Mouse (Mus musculus): ENCODE measurements at regions not wholly inside any gene's neighbourhood (a gene's known extent, or its start where the extent isn't known, plus 50 kb on each side); places are given as distances from the start of the nearest gene placed in this dataset.

DNA sequence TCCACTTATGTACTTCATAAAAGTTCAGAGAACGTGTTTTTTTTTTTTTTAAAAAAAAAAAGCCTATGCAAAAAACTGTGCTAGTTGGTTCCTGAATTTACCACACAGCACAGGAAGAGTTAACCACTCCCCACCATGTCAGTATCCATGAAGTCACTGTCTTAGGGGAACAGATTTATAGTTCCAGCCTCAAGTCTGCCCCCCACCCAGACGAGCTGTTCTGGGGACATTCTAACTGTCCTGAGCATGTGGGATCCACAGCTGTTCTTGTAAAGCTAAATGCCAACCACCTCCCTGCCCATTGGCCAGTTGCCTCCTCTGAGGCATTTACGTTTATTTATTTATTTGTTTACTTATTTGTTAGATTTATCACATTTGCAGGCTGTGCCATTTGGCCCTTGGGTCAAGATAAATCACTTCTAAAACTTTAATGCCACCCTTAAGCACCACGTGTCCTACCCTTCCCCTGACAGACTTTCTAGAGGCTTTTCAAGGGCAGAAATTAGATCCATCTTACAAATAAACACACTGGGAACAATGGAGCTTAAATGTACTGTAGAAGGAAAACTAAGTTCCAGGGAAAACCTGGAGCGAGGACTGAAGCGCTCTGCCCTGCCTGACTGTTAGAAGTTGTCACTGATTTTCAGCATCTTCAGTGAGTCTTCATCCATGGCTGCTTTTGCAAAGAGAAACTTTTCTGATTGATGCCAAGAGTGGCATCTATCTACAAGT is 343.7 kb upstream of the Nfe2l3 start:
- ATAC-seq (ENCODE audit: low FRiP score) = no peak
- WGBS = 59% methylated on average over 6 of the region's 6 CpGs
- peaks cover 5% of the 10 kb centered on the region for H3K4me1 ChIP-seq (replicated peaks)
- H3K4me2 ChIP-seq = no peak overlapping the region
- H3K36me3 ChIP-seq = no peaks in the 10 kb centered on the region
- H3K9me3 ChIP-seq = no peaks in the 10 kb centered on the region
- no peak overlapping the region for H3K9ac ChIP-seq
- no peak overlapping the region for H3K27ac ChIP-seq
- no peaks in the 10 kb centered on the region for H3K27me3 ChIP-seq
- no peak overlapping the region for H3K4me3 ChIP-seq

DNA sequence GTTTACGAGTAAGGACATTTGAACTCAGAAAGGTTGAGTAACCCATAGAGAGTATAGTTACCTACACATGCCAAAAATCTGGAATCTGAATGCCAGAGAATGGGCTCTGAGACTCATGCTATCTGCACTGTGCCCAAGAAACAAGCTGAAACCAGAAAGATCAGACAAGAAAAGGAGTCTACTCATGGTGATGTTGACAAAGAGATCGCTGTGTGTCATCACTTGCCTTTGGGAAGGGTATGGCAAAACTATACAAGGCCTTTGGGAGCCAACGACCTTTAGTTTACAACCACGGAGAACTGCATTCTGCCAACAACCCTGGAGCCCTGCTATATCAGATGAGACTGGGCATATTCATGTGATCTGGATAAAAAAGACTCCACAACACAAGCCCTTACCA is 339.3 kb upstream of the Nfe2l3 start:
- no peak overlapping the region for H3K27ac ChIP-seq
- no peak overlapping the region for H3K4me3 ChIP-seq
- H3K4me2 ChIP-seq = no peak overlapping the region
- no peaks in the 10 kb centered on the region for H3K9me3 ChIP-seq
- WGBS = 93% methylated on average over 4 of the region's 4 CpGs
- H3K9ac ChIP-seq = no peak overlapping the region
- H3K4me1 ChIP-seq (replicated peaks) = 0 out of 2 replicates have a peak, but pooled peaks cover 3% of the 10 kb centered on the region
- no peaks in the 10 kb centered on the region for H3K36me3 ChIP-seq
- no peaks in the 10 kb centered on the region for H3K27me3 ChIP-seq
- no peak for ATAC-seq (ENCODE audit: low FRiP score)

DNA sequence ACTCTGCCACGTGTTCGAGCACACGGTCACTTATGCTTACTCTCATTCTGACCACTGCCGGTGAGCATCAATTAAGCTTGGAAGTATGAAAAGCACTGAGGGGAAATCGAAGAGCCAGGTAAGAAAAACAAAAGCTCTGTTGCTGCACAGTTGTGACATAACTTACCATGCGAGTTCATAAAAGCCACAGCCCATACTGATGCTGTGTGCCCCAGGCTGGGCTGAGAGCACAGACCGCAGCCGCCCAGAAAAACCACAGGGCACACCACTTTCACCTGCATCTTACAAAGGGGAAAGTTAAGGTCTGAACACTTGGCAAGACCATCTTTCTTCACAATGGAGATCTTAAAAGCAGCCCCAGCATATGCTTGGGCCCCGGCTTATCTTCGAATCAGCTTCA is 338.2 kb upstream of the Nfe2l3 start:
- ATAC-seq (ENCODE audit: low FRiP score) = no peak
- WGBS = 83% methylated on average over 10 of the region's 10 CpGs
- H3K27me3 ChIP-seq = no peaks in the 10 kb centered on the region
- no peak overlapping the region for H3K4me3 ChIP-seq
- no peaks in the 10 kb centered on the region for H3K36me3 ChIP-seq
- 0 out of 2 replicates have a peak, but pooled peaks cover 3% of the 10 kb centered on the region for H3K4me1 ChIP-seq (replicated peaks)
- no peaks in the 10 kb centered on the region for H3K9me3 ChIP-seq
- no peak overlapping the region for H3K9ac ChIP-seq
- no peak overlapping the region for H3K27ac ChIP-seq
- no peak overlapping the region for H3K4me2 ChIP-seq

DNA sequence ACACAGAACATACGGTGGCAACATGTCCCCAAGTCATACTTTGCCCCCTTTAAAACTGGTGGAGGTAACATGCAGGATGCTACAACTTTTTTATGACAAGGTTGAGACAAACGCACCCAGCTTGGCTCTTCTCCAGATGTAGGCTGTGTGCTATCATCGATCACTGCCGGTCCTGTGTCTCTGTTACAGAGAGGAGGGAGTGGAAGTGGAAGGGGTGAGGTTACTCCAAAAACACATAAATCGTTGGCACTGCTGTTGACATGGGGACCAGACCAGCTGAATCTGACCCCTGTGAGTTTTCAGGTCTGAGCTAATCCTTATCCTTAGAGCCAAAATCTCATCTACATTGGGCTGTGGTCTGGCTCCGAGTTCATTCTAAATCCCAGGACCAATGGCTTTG is 335.0 kb upstream of the Nfe2l3 start:
- no peak for ATAC-seq (ENCODE audit: low FRiP score)
- H3K27ac ChIP-seq = no peak overlapping the region
- no peaks in the 10 kb centered on the region for H3K9me3 ChIP-seq
- H3K36me3 ChIP-seq = no peaks in the 10 kb centered on the region
- H3K4me2 ChIP-seq = no peak overlapping the region
- 88% methylated on average over 6 of the region's 6 CpGs for WGBS
- no peak overlapping the region for H3K9ac ChIP-seq
- 0 out of 2 replicates have a peak, but pooled peaks cover 3% of the 10 kb centered on the region for H3K4me1 ChIP-seq (replicated peaks)
- H3K27me3 ChIP-seq = no peaks in the 10 kb centered on the region
- no peak overlapping the region for H3K4me3 ChIP-seq

DNA sequence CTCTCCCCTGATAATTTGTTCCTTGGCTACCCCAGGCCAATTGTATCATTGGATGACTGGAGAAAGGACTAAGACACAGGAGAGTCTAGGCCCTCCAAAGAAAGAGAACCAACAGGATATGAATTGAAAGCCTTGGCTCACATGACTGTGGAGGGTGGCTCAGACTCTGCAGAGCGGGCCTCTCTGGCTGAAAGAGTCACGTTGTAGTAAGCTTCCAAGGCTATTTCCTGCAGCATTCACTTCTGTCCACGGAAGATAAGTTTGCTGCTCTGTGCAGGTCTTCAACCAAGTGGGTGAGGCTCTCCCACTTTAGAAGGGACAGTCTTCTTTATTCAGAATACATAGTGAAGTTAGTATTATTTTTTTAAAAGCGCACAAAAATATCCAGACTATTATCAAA is 332.1 kb upstream of the Nfe2l3 start:
- no peak for ATAC-seq (ENCODE audit: low FRiP score)
- WGBS = 81% methylated on average over 4 of the region's 4 CpGs
- Histone ChIP-seq H3K9ac (no peak overlapping the region), H3K27me3 (no peaks in the 10 kb centered on the region), H3K4me2 (no peak overlapping the region), H3K9me3 (no peaks in the 10 kb centered on the region), H3K4me1 (replicated peaks) (no peaks in the 10 kb centered on the region), H3K4me3 (no peak overlapping the region), H3K36me3 (no peaks in the 10 kb centered on the region), H3K27ac (no peak overlapping the region)

DNA sequence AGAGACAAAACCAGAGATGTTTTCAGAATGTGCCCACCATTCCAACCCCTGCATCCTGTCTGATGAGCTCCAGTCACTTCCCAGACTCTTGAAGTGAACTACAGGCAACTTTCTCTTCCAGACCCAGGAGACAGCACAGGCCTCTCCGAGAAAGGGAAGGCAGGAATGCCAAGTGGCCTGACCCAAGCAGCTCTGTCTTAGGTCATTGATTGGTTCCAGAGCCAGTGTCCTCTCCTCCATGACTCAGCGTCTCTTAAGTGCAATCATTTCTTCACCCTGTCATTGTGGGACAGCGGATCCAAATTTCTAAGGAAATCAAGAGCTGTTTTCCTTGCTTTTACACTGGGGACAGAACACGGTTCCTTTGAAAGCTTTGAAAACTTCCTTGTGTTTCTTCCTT is 329.2 kb upstream of the Nfe2l3 start:
- Histone ChIP-seq H3K27ac (no peak overlapping the region), H3K4me1 (replicated peaks) (no peaks in the 10 kb centered on the region), H3K27me3 (no peaks in the 10 kb centered on the region), H3K9me3 (no peaks in the 10 kb centered on the region), H3K4me3 (no peak overlapping the region), H3K4me2 (no peak overlapping the region), H3K36me3 (no peaks in the 10 kb centered on the region), H3K9ac (no peak overlapping the region)
- no peak for ATAC-seq (ENCODE audit: low FRiP score)
- 80% methylated on average over 4 of the region's 4 CpGs for WGBS

DNA sequence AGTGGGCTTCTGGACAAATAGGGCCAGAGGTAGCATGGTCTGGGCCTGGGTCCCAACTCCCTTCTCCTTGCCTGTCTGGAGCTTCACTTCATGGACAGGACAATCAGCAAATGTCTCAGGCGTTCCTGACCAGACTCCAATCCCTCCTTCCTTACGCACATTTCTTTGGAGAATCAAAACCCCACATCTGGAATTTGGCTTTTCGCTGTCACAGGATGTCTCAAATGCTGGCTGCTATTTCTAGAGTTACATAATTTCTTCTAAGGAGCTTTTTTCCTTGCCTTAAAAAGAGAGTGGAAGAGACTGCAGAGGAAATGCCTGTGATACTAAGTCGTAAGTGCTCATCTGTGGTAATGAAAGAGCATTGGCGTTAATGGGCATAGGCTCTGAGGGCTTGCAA is 328.1 kb upstream of the Nfe2l3 start:
- H3K4me1 ChIP-seq (replicated peaks) = no peaks in the 10 kb centered on the region
- H3K27ac ChIP-seq = no peak overlapping the region
- H3K4me2 ChIP-seq = no peak overlapping the region
- H3K4me3 ChIP-seq = no peak overlapping the region
- 79% methylated on average over 5 of the region's 5 CpGs for WGBS
- no peak overlapping the region for H3K9ac ChIP-seq
- no peaks in the 10 kb centered on the region for H3K36me3 ChIP-seq
- no peak for ATAC-seq (ENCODE audit: low FRiP score)
- H3K27me3 ChIP-seq = no peaks in the 10 kb centered on the region
- no peaks in the 10 kb centered on the region for H3K9me3 ChIP-seq

DNA sequence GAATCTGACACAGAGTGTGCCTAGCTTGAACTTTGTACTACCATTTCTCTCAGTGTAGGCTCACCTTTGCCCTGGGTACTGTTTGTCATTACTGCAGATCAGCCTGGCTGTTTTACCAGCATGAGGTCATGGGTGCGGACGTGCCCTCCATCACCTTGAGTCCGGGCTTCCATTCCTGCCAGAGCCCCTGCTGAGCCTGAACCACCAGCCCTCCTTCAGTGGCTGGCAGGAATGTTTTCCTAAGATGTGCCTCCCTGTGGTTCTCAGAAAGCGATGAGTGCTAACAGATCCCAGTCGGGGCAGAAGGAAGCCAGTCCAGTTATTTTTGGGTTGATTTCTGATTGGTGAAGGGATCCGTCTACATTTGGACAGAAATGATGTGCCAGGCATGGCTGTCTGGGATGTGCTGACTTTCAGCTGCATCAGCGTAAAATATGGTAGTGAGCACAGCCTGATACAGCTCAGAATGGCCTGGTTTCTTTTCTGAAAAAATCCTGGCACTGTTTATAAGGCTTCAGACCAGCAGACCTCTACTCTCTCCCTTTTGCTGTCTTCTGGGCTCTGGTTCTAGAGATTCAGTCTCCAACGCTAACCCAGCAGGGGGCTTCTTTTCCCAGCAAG is 324.0 kb upstream of the Nfe2l3 start:
- no peak overlapping the region for H3K4me3 ChIP-seq
- no peaks in the 10 kb centered on the region for H3K27me3 ChIP-seq
- no peak overlapping the region for H3K9ac ChIP-seq
- no peak overlapping the region for H3K27ac ChIP-seq
- 42% methylated on average over 8 of the region's 8 CpGs for WGBS
- no peaks in the 10 kb centered on the region for H3K36me3 ChIP-seq
- no peak overlapping the region for H3K4me2 ChIP-seq
- no peak for ATAC-seq (ENCODE audit: low FRiP score)
- H3K9me3 ChIP-seq = peaks cover 5% of the 10 kb centered on the region; the same call in 1 of the 2 replicates
- no peaks in the 10 kb centered on the region for H3K4me1 ChIP-seq (replicated peaks)

DNA sequence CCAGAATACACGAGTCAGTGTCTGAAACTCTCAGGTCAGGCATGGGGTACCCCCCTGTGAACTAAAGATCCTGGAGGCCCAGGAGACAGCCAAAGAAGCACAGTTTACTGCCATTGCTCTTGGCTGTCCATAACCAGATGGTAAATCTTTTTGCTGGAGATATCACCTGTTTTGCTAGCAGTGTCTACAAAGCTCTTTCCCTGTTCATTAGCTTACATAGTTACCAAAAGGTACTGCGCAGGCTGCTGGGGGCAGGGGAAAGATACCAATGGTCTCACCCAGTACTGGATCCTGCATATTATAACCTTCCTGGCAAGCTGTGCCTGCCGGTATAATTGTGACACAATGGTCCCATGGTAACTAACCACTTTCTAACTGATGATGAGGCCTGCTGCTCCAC is 321.9 kb upstream of the Nfe2l3 start:
- Histone ChIP-seq H3K27ac (no peak overlapping the region), H3K4me2 (no peak overlapping the region), H3K27me3 (no peaks in the 10 kb centered on the region), H3K4me1 (replicated peaks) (no peaks in the 10 kb centered on the region), H3K9me3 (peaks cover 5% of the 10 kb centered on the region; the same call in 1 of the 2 replicates), H3K9ac (no peak overlapping the region), H3K4me3 (no peak overlapping the region), H3K36me3 (no peaks in the 10 kb centered on the region)
- 89% methylated on average over 3 of the region's 3 CpGs for WGBS
- no peak for ATAC-seq (ENCODE audit: low FRiP score)

DNA sequence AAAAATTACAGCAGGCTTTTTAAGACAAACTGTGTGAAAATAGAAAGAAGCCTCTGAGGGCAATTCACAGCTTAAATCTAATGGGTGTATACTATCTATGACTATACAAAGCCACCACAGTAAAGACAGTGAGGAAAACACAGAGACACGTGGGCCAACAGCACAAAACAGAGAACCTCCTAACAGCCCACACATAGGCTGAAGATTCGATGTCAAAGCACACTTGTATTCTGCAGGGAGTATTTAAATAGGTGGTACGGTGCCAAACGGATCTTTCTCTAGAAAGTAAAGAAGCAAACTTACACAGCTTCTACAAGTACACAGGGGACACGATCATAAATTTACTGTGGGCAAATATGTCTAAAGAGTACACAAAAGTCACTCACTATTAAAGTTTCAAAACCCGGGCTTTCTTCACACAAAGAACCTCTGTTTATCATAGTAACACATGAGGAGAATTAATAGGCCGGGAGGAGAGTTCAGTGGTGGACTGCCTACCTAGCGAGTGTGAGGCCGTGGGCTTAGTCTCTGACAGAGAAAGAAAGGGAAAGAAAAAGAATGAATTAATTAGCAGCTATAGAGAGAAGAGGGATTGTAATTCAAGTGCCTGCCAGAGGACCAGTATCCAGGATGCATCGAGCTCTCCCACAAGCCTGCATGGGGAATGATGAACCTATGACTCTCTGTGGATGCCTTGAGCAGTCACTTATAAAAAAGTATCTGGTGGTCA is 317.7 kb upstream of the Nfe2l3 start:
- peak; percentile 73 for ATAC-seq (ENCODE audit: low FRiP score)
- Histone ChIP-seq H3K9ac (no peak overlapping the region), H3K4me3 (no peak overlapping the region), H3K4me1 (replicated peaks) (no peaks in the 10 kb centered on the region), H3K27ac (no peak overlapping the region), H3K9me3 (peaks cover 5% of the 10 kb centered on the region; the same call in 1 of the 2 replicates), H3K27me3 (no peaks in the 10 kb centered on the region), H3K36me3 (no peaks in the 10 kb centered on the region), H3K4me2 (no peak overlapping the region)
- 40% methylated on average over 10 of the region's 10 CpGs for WGBS

DNA sequence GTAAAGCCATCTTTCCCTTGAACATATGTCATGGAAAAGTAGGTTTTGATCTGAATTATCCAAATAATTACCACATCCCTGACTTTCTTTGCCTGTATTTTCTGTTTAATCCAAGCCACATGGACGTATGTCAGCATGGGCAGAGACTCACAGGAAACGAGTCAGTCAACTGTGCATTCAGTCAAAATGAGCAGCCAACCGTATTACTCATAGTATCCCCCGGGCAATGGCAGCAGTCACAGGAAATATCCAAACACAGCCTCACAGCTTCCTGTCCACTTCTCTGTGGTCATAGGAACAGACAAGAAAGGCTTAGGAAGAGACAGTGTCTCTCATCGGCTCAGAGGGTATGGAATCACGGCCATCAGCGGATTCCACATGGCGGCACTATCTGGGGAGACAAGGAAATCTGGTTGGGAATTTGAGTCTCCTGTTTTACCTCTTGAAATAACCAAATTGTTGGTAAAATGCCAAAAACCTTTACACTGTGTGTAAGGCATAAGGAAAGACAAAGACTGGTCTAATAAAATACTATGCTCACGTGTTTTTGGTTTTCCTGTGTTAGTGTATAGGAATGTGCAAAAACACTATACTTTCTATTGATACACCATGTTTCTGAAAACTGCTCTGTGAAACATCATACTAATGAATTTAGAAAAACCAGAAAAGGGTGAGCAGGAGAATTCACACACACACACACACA is 313.5 kb upstream of the Nfe2l3 start:
- Histone ChIP-seq H3K27me3 (no peaks in the 10 kb centered on the region), H3K27ac (no peak overlapping the region), H3K9ac (no peak overlapping the region), H3K4me3 (no peak overlapping the region), H3K4me2 (no peak overlapping the region), H3K36me3 (no peaks in the 10 kb centered on the region), H3K9me3 (no peaks in the 10 kb centered on the region), H3K4me1 (replicated peaks) (no peaks in the 10 kb centered on the region)
- no peak for ATAC-seq (ENCODE audit: low FRiP score)
- WGBS = 66% methylated on average over 9 of the region's 9 CpGs

DNA sequence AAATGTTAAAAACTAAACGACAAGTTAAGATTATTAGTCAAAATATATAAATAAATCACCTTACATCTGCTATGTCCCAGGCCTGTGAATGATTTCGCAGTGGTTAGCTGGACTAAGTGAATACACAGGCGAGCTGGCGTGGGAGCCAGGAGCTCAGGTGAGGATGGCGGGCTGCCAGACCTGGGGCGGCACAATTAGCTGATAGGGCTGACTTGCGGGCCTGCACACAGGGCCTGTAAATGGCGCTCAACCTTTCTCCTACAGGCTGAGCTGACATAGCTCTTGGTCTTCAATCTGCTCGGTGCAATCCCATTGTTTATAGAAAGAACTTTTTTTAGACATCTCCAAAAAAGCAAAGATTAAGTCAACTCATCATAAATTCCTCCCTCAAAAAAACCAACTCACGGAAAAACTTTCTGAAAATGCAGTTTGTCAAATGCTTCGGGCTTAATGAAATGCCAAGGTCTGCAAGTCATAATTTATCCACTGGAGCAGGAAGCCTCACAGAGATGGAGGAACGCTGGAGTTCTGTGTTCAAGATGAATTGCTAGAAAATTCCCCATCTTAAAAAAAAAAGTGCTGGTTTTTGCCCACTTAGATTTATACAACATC is 312.7 kb upstream of the Nfe2l3 start:
- no peaks in the 10 kb centered on the region for H3K9me3 ChIP-seq
- H3K27me3 ChIP-seq = no peaks in the 10 kb centered on the region
- no peak overlapping the region for H3K27ac ChIP-seq
- H3K36me3 ChIP-seq = no peaks in the 10 kb centered on the region
- no peak overlapping the region for H3K4me2 ChIP-seq
- ATAC-seq (ENCODE audit: low FRiP score) = no peak
- H3K4me1 ChIP-seq (replicated peaks) = no peaks in the 10 kb centered on the region
- 83% methylated on average over 12 of the region's 12 CpGs for WGBS
- no peak overlapping the region for H3K9ac ChIP-seq
- no peak overlapping the region for H3K4me3 ChIP-seq

Measured in hindbrain, embryonic 13.5 days (tissue).